23 mouse cellular contexts compared by ENCODE assay signal in genomic region chr4:152021568-152022097, GRCm38 (mm10). TPM values are rescaled to one million over a fixed set of nuclear protein-coding genes. Genes with fewer than 3 reads are reported as not detected.
DNase-seq lines count a peak whose midpoint lies in the region; ATAC-seq and TF ChIP-seq lines count a peak whose summit lies in the region.
"Had no signal": no experiment of that assay in that cellular context is flagged by ENCODE, and none has a peak within 500 bp of the region (broad histone marks: within the 10 kb centered on the region; RNA-seq: fewer than 3 reads in every experiment).

No protein-coding gene starts in this region.

- H3K27ac ChIP-seq in liver, adult 2 months (replicated peaks; ENCODE audit: insufficient read depth, low read depth, low read length) = no peak overlapping the region
- H3K27ac ChIP-seq in liver, embryonic 11.5 days (ENCODE audit: low read depth, low read length) = no peak overlapping the region
- no peak overlapping the region for H3K27ac ChIP-seq in lung, postnatal 0 days (ENCODE audit: low read length)
- no peak overlapping the region for H3K27ac ChIP-seq in stomach, postnatal 0 days (replicated peaks)
- H3K27ac ChIP-seq: embryonic facial prominence, embryonic 12.5 days; hindbrain, embryonic 14.5 days; liver, embryonic 13.5 days; midbrain, embryonic 15.5 days had no signal

- TF ChIP-seq CTCF in liver, adult 2 months (IDR thresholded peaks at IDR 0.05; ENCODE audit: low read depth, low read length) = peak; percentile 40
- TF ChIP-seq CTCF in lung, postnatal 0 days (IDR thresholded peaks at IDR 0.05) = peak; percentile 38
- TF ChIP-seq CTCF in stomach, postnatal 0 days (IDR thresholded peaks at IDR 0.05; ENCODE audit: low read depth) = peak; percentile 22; the same call in 1 of the 2 replicates

- WGBS in liver, adult 2 months = 84% methylated on average over 12 of the region's 12 CpGs
- 77% methylated on average over 12 of the region's 12 CpGs for WGBS in liver, embryonic 11.5 days
- WGBS in lung, postnatal 0 days = 71% methylated on average over 12 of the region's 12 CpGs
- WGBS in stomach, postnatal 0 days = 74% methylated on average over 12 of the region's 12 CpGs

- H3K4me1 ChIP-seq in liver, adult 2 months (ENCODE audit: control insufficient read depth, insufficient read depth, low read length) = peaks cover 15% of the 10 kb centered on the region; the same call in 1 of the 2 replicates
- H3K4me1 ChIP-seq in liver, embryonic 11.5 days (replicated peaks; ENCODE audit: control insufficient read depth, insufficient read depth, low read length) = peaks cover 24% of the 10 kb centered on the region
- peaks cover 13% of the 10 kb centered on the region; the same call in 1 of the 2 replicates for H3K4me1 ChIP-seq in lung, postnatal 0 days (ENCODE audit: insufficient read depth, low read depth, low read length)
- H3K4me1 ChIP-seq in stomach, postnatal 0 days (replicated peaks; ENCODE audit: control insufficient read depth, insufficient read depth) = peaks cover 9% of the 10 kb centered on the region

- H3K4me2 ChIP-seq in liver, embryonic 11.5 days = no peak overlapping the region
- H3K4me2 ChIP-seq in lung, postnatal 0 days (replicated peaks; ENCODE audit: low read depth, low read length) = no peak overlapping the region
- H3K4me2 ChIP-seq in stomach, postnatal 0 days (replicated peaks; ENCODE audit: low read depth) = no peak overlapping the region
- H3K4me2 ChIP-seq: embryonic facial prominence, embryonic 12.5 days; hindbrain, embryonic 14.5 days; liver, embryonic 13.5 days; midbrain, embryonic 15.5 days had no signal

- no peak for TF ChIP-seq EP300 in lung, postnatal 0 days (IDR thresholded peaks at IDR 0.05)
- no peak for TF ChIP-seq EP300 in stomach, postnatal 0 days (optimal IDR thresholded peaks at IDR 0.05)

- no peak for TF ChIP-seq POLR2A in liver, adult 2 months (IDR thresholded peaks at IDR 0.05; ENCODE audit: extremely low read depth, insufficient read depth, low read length)

- no peaks in the 10 kb centered on the region for H3K9me3 ChIP-seq in liver, embryonic 11.5 days (ENCODE audit: control insufficient read depth, low read length)
- H3K9me3 ChIP-seq in lung, postnatal 0 days (ENCODE audit: low read length) = no peaks in the 10 kb centered on the region
- H3K9me3 ChIP-seq in stomach, postnatal 0 days (ENCODE audit: control insufficient read depth, low read length) = no peaks in the 10 kb centered on the region
- H3K9me3 ChIP-seq: embryonic facial prominence, embryonic 12.5 days; liver, embryonic 13.5 days; megakaryocyte, embryonic 14.5 days; midbrain, embryonic 15.5 days had no signal

- no peak overlapping the region for H3K4me3 ChIP-seq in liver, adult 2 months (ENCODE audit: insufficient read depth, low read depth, low read length)
- no peak overlapping the region for H3K4me3 ChIP-seq in liver, embryonic 11.5 days (ENCODE audit: low read depth, low read length)
- H3K4me3 ChIP-seq in lung, postnatal 0 days (ENCODE audit: low read depth, low read length) = no peak overlapping the region
- H3K4me3 ChIP-seq in stomach, postnatal 0 days (ENCODE audit: low read depth, low read length) = no peak overlapping the region
- H3K4me3 ChIP-seq: embryonic facial prominence, embryonic 12.5 days; erythroblast, embryonic 14.5 days; liver, embryonic 13.5 days; midbrain, embryonic 15.5 days; myocyte had no signal

- no peaks in the 10 kb centered on the region for H3K36me3 ChIP-seq in liver, adult 2 months (ENCODE audit: control insufficient read depth, insufficient read depth, low read length)
- peaks cover 44% of the 10 kb centered on the region for H3K36me3 ChIP-seq in liver, embryonic 11.5 days (ENCODE audit: control insufficient read depth, insufficient read depth, low read length)
- H3K36me3 ChIP-seq in lung, postnatal 0 days (ENCODE audit: insufficient read depth, low read length) = peaks cover 32% of the 10 kb centered on the region
- peaks cover 19% of the 10 kb centered on the region for H3K36me3 ChIP-seq in stomach, postnatal 0 days (ENCODE audit: control insufficient read depth, insufficient read depth, low read length)

- H3K27me3 ChIP-seq in liver, adult 2 months (ENCODE audit: control insufficient read depth, insufficient read depth, low read length) = no peaks in the 10 kb centered on the region
- no peaks in the 10 kb centered on the region for H3K27me3 ChIP-seq in liver, embryonic 11.5 days (replicated peaks; ENCODE audit: control insufficient read depth, insufficient read depth, low read length)
- H3K27me3 ChIP-seq in lung, postnatal 0 days (replicated peaks; ENCODE audit: insufficient read depth, low read length) = no peaks in the 10 kb centered on the region
- no peaks in the 10 kb centered on the region for H3K27me3 ChIP-seq in stomach, postnatal 0 days (ENCODE audit: control insufficient read depth, insufficient read depth, low read length)
- H3K27me3 ChIP-seq: embryonic facial prominence, embryonic 12.5 days; liver, embryonic 13.5 days; megakaryocyte, embryonic 14.5 days; midbrain, embryonic 15.5 days; Patski had no signal

- intact Hi-C loops in left cerebral cortex, postnatal 4 days (cut with DNase I) = no loop called here

- H3K79me2 ChIP-seq in liver, adult 2 months (ENCODE audit: control insufficient read depth, insufficient read depth, low read length) = peaks cover 19% of the 10 kb centered on the region

- no peak for ATAC-seq in liver, embryonic 11.5 days (replicated peaks; ENCODE audit: low FRiP score)
- ATAC-seq in lung, postnatal 0 days = no peak
- no peak; the same call in 1 of the 2 replicates for ATAC-seq in stomach, postnatal 0 days (ENCODE audit: low FRiP score, low TSS enrichment)
- ATAC-seq: forebrain, embryonic 14.5 days; midbrain, embryonic 15.5 days; Patski had no signal

- no peak overlapping the region for H3K9ac ChIP-seq in liver, adult 2 months (ENCODE audit: low read depth, low read length)
- no peak overlapping the region for H3K9ac ChIP-seq in liver, embryonic 11.5 days (ENCODE audit: low read depth, low read length)
- H3K9ac ChIP-seq in lung, postnatal 0 days (replicated peaks; ENCODE audit: low read depth) = no peak overlapping the region
- 0 out of 2 replicates have a peak overlapping the region, but pooled peaks have one; percentile 13 for H3K9ac ChIP-seq in stomach, postnatal 0 days (ENCODE audit: low read length)
- H3K9ac ChIP-seq: embryonic facial prominence, embryonic 12.5 days; hindbrain, embryonic 14.5 days; liver, embryonic 13.5 days; midbrain, embryonic 15.5 days had no signal

- DNase-seq in heart, adult 11 months = peak; percentile 90
- no peak for DNase-seq in heart, postnatal 4 days
- no peak for DNase-seq in liver, adult 2 months (ENCODE audit: extremely low read depth, low read depth, low spot score)
- DNase-seq in liver, embryonic 11.5 days (ENCODE audit: low spot score) = no peak
- DNase-seq in lung, postnatal 0 days (ENCODE audit: low spot score) = no peak
- no peak for DNase-seq in lung, postnatal 36 days
- DNase-seq in stomach, postnatal 0 days (ENCODE audit: low spot score) = no peak
- no peak for DNase-seq in left cerebral cortex, postnatal 4 days
- DNase-seq: adrenal gland, adult 8-10 months; B cell, adult 2 months; gastrocnemius, postnatal 25 days; heart, postnatal 10 days; liver, embryonic 13.5 days; thymus, postnatal 36 days had no signal

RNA-seq across cellular contexts. Expression of gene Zbtb48, which starts 5.8 kb away (rescaled TPM):
- total RNA-seq in heart, postnatal 4 days (2021) = 10 to 100 TPM; 10.5 to 11.1 TPM
- total RNA-seq in liver, adult 2 months (2014; rRNA removed) = 12.0 and 16.0 TPM in 2 replicates
- 11.8 and 16.6 TPM in 2 replicates for polyA plus RNA-seq in liver, adult 2 months (2012; rRNA removed)
- polyA plus RNA-seq in liver, embryonic 11.5 days (2014; fragmentation: Nextera tagmentation; extraction: Ambion mirVana) = 17.0 and 17.8 TPM in 2 replicates
- polyA plus RNA-seq in lung, postnatal 0 days (2015; fragmentation: Nextera tagmentation; extraction: Ambion mirVana) = 13.2 and 13.7 TPM in 2 replicates
- polyA plus RNA-seq in stomach, postnatal 0 days (2015; fragmentation: Nextera tagmentation; extraction: Ambion mirVana) = 10.1 and 10.6 TPM in 2 replicates
- total RNA-seq in left cerebral cortex, postnatal 4 days (2021) = 10 to 100 TPM; 17.4 to 17.6 TPM

RNA-seq across cellular contexts. Expression of gene Klhl21, which starts 13.0 kb away (rescaled TPM):
- 10 to 100 TPM; 42.3 to 49.2 TPM for total RNA-seq in heart, postnatal 4 days (2021)
- total RNA-seq in liver, adult 2 months (2014; rRNA removed) = 25.8 and 30.8 TPM in 2 replicates
- polyA plus RNA-seq in liver, adult 2 months (2012; rRNA removed) = 21.8 and 23.9 TPM in 2 replicates
- polyA plus RNA-seq in liver, embryonic 11.5 days (2014; fragmentation: Nextera tagmentation; extraction: Ambion mirVana) = 9.1 and 9.4 TPM in 2 replicates
- polyA plus RNA-seq in lung, postnatal 0 days (2015; fragmentation: Nextera tagmentation; extraction: Ambion mirVana) = 13.4 and 13.7 TPM in 2 replicates
- polyA plus RNA-seq in stomach, postnatal 0 days (2015; fragmentation: Nextera tagmentation; extraction: Ambion mirVana) = 11.2 and 11.9 TPM in 2 replicates
- 1 to 10 TPM; 6.6 to 7.1 TPM for total RNA-seq in left cerebral cortex, postnatal 4 days (2021)

RNA-seq across cellular contexts. Expression of gene Tas1r1, which starts 16.7 kb away (rescaled TPM):
- under 1 TPM; 0.10 to 0.11 TPM for total RNA-seq in heart, postnatal 4 days (2021)
- not detected in 2 replicates for total RNA-seq in liver, adult 2 months (2014; rRNA removed)
- polyA plus RNA-seq in liver, adult 2 months (2012; rRNA removed) = not detected in 2 replicates
- polyA plus RNA-seq in liver, embryonic 11.5 days (2014; fragmentation: Nextera tagmentation; extraction: Ambion mirVana) = 0.18 and 0.21 TPM in 2 replicates
- polyA plus RNA-seq in lung, postnatal 0 days (2015; fragmentation: Nextera tagmentation; extraction: Ambion mirVana) = 0.21 and 0.35 TPM in 2 replicates
- polyA plus RNA-seq in stomach, postnatal 0 days (2015; fragmentation: Nextera tagmentation; extraction: Ambion mirVana) = 0.12 and 0.16 TPM in 2 replicates
- under 1 TPM; 0.56 to 0.83 TPM for total RNA-seq in left cerebral cortex, postnatal 4 days (2021)
- polyA plus RNA-seq: erythroblast, embryonic 14.5 days; small intestine, adult 2 months had no signal

RNA-seq across cellular contexts. Expression of gene Nol9, which starts 17.5 kb away (rescaled TPM):
- 10 to 100 TPM; 11.1 to 13.2 TPM for total RNA-seq in heart, postnatal 4 days (2021)
- 6.1 and 7.7 TPM in 2 replicates for total RNA-seq in liver, adult 2 months (2014; rRNA removed)
- 9.8 and 12.3 TPM in 2 replicates for polyA plus RNA-seq in liver, adult 2 months (2012; rRNA removed)
- polyA plus RNA-seq in liver, embryonic 11.5 days (2014; fragmentation: Nextera tagmentation; extraction: Ambion mirVana) = 53.3 and 59.4 TPM in 2 replicates
- polyA plus RNA-seq in lung, postnatal 0 days (2015; fragmentation: Nextera tagmentation; extraction: Ambion mirVana) = 10.0 and 11.3 TPM in 2 replicates
- polyA plus RNA-seq in stomach, postnatal 0 days (2015; fragmentation: Nextera tagmentation; extraction: Ambion mirVana) = 11.2 and 12.0 TPM in 2 replicates
- total RNA-seq in left cerebral cortex, postnatal 4 days (2021) = 10 to 100 TPM; 32.0 to 33.1 TPM

RNA-seq across cellular contexts. Expression of gene Phf13, which starts 25.6 kb away (rescaled TPM):
- total RNA-seq in heart, postnatal 4 days (2021) = 10 to 100 TPM; 14.8 to 15.3 TPM
- 1.3 and 1.4 TPM in 2 replicates for total RNA-seq in liver, adult 2 months (2014; rRNA removed)
- 1.9 and 2.7 TPM in 2 replicates for polyA plus RNA-seq in liver, adult 2 months (2012; rRNA removed)
- polyA plus RNA-seq in liver, embryonic 11.5 days (2014; fragmentation: Nextera tagmentation; extraction: Ambion mirVana) = 15.5 and 16.5 TPM in 2 replicates
- 18.0 TPM in 2 replicates for polyA plus RNA-seq in lung, postnatal 0 days (2015; fragmentation: Nextera tagmentation; extraction: Ambion mirVana)
- polyA plus RNA-seq in stomach, postnatal 0 days (2015; fragmentation: Nextera tagmentation; extraction: Ambion mirVana) = 12.4 and 12.7 TPM in 2 replicates
- total RNA-seq in left cerebral cortex, postnatal 4 days (2021) = 10 to 100 TPM; 20.6 to 21.2 TPM
